Mouse (Mus musculus): Measurements from ENCODE around the gene Chrna3.

DNA sequence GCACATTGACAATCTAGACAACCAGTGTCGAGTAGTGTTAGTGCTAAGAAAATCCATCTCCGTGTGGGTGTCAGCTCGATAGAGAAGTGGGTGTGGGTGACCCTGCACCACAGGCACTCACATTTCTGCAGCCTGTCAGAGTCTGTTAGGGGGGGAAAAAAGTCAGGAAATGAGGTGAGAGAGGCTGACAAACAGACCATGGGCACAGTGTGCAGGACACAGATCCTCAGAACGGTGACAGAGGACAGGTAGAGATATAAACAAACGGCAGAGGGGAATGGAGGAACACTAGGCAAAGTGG is 41.6 kb upstream of the Chrna3 start:
- TF ChIP-seq CTCF (IDR thresholded peaks at IDR 0.05; ENCODE audit: borderline replicate concordance, control insufficient read depth, extremely low read depth, insufficient read depth, low read length, poor library complexity) (no peak), POLR2A (IDR thresholded peaks at IDR 0.05; ENCODE audit: control insufficient read depth, extremely low read depth, insufficient read depth, low read length, poor library complexity) (no peak)

Data from thymus, adult 2 months (tissue).